Mouse (Mus musculus): ENCODE results near the gene Gm21976.

Gm21976 gene

DNA sequence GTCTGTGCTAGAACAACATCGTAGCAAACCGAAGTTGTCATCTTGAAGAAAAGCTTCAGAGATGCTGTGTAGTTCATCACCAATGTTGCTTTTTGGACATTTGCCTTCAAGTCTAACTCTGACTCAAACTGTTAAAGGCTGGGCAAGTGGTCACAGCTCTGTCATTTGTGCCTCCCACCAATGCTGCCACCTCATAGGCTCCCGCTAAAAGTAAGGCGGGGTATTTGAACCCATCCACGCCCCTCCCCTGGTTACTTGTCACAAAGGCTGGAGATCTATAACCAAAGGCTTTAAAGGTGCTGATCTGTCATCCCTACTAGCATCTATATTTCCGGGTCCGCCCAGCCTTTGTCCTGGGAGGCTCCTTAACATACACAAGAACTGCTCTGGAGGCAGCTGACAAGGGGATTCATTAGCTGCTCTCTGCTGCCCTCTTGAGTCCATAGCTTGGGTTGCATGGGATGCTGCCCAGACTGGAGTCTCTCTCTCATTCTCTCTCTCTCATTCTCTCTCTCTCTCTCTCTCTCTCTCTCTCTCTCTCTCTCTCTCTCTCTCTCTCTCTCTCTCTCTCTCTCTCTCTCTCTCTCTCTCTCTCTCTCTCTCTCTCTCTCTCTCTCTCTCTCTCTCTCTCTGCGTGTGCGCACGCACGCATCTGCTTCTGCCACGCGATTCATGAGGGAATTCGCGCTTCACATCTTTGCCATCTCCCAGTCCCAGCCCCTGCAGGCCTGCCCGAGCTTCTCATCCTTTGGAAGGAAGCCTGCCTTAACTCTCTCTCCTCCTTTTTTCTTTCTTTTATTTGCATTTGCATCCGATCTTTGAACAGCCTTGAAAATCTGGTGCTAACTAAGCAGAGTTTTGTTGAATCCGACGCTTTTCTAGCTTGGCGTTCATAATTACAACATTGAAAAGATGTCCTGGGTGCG is 19.4 kb downstream of the Gm21976 start:
- peak; percentile 70 for DNase-seq (ENCODE audit: low spot score)

- DNase-seq (ENCODE audit: low spot score): no peak
Measured at GRCm38 (mm10) chr13:98305257-98305656, 25.6 kb downstream of the Gm21976 start.

DNA sequence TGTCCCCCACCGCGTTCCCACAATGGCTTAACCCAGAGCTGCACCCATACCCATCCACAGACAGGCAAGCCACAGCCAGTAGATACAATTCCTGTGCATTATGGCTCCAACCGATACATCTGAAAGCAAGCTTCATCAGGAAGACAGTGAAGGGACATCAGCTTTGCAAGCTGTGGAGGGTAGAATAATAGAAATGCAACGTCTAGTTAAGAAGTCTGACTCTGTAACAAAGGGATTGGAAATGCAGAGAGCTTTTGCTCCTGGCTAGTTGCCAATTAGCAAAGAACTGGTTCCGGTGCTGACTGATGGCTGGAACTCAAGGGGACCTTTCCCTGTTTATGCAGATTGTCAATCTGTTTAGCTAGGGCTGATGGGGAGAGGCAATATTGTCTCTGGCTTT is 26.7 kb downstream of the Gm21976 start:
- DNase-seq (ENCODE audit: low spot score): no peak

DNA sequence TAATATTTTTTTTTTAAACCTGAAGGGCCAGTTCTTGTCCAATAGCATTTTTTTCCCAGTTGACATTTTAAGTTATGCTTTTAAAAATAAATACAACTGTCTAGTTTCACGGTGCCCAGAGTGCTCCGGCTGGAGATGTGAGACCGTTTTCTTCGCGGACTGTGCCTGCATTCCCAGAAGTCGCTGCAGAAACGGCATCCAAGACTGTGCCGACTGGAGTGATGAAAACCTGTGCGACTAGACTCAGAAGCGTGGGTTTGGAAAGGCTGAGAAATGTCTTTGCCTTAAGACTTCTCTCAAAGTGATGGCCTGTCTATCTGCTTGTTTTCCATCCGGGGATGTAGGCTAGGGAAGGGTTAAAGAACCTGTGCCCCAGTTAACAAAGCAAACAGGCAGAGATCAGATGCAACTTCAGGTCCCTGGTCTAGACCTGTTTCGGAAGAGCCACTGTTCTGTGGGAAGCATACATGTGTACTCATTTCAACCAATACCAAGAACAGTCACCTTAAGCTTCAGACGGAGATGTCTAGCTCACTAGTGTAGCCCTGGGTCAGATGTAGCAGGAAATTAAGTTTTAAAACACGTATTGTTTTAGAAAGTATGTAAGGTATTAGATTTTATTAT is 27.3 kb downstream of the Gm21976 start:
- no peak for DNase-seq (ENCODE audit: low spot score)

DNA sequence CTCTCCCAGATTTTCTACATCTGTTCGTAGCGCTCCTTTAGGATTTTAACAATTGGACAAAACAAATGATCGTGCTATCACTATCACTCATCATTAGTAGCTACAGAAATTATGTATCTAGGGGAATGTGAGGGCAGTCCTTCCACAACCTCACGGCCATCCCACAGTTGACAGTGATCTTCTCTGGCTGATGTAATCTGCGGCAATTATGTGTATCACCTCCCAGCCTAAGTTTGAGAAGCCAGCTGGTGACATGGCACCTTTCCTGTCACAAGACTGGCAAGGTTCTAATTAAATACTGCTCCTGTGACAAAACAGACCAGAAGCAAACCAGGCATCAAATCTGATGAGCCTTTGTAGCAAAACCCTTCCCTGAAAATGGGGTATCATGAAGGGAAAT is 28.3 kb downstream of the Gm21976 start:
- no peak for DNase-seq (ENCODE audit: low spot score)

GRCm38 (mm10) chr13:98308724-98309123 is 29.0 kb downstream of the Gm21976 start:
- no peak for DNase-seq (ENCODE audit: low spot score)

GRCm38 (mm10) chr13:98311597-98311996 is 31.9 kb downstream of the Gm21976 start:
- no peak for DNase-seq (ENCODE audit: low spot score)

GRCm38 (mm10) chr13:98313631-98314030 is 33.9 kb downstream of the Gm21976 start:
- no peak for DNase-seq (ENCODE audit: low spot score)

DNA sequence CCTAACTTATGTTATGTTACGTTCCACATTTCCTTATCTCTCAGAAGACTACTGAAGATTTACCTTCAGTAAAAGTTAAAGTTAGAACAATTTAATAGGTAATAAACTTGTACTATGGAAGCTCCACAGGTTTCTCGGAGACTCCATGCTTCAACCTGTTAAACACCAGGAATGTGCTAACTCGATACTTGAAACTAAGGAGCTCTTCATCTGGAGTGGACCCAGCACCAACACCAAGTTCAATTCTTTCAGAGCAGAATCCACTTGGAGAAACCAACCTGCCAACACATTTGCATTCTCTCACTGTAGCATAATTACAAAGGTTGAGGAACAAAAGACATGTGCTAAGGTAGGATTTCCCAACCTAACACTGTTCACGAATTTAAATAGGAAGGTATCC is 35.4 kb downstream of the Gm21976 start:
- no peak for DNase-seq (ENCODE audit: low spot score)

- DNase-seq (ENCODE audit: low spot score): no peak
Measured at GRCm38 (mm10) chr13:98316140-98316479, 36.4 kb downstream of the Gm21976 start.

DNA sequence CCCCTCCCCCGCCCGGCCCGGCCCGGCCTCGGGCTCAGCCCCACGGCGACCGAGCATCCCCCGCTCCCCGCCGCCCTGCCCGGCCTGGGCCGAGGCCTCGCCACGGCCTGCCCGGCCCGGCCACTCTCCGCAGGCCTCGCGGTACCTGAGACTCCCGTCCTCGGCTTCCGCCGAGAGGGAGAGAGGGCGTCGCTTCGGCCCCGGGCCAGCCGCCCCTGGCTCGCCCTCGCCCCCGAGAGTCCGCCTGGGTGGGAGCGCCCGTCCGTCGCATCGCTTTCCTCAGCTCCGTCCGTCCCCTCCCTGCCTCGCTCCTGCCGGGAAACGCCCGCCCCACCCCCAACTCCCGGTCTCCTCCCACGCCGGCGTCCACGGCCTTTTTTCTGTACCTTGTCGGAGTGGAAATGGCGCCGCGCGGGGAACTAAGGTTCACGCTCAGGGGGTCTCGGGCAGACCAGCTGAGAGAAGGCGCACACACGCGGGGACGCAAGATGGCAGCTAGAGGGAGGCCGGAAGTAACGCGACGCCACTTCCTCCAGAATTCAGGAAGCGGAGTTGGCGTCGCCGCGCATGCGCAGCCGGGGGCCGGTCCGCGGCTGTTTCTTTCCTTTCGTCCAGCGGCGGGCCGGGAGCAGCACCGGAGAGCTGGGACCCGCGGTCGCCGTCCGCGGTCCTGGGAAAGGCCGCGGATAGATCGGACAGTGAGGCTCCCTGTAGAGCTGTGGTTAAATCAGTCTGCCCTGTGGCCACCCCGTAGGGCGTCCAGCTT is 37.0 kb downstream of the Gm21976 start, which contains the start of gene Btf3:
Gene Btf3 (minus strand): TSS at position 527 of the 766 bp plus-strand sequence.
- peak; percentile 93 for DNase-seq (ENCODE audit: low spot score)

DNA sequence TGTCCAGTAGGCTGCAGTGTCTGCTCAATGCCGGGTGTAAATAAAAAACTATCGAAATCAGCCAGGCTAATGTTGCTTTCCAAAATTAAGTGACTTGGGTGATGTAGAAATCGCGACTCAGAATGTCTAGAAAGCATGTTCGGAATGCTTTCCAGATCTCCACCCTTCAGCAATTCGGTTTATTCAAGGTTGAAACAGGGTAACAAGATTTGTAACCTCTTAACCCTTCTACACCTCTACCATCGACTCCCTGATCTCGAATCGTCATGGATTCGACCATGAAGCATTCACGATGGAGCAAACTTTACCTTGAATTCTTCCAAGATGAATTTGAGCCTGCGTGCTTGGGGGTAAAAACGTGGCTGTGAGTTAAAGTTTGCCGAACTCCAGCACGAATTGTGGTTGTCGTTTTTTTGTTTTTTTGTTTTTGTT is 37.6 kb downstream of the Gm21976 start:
- DNase-seq (ENCODE audit: low spot score): no peak

DNA sequence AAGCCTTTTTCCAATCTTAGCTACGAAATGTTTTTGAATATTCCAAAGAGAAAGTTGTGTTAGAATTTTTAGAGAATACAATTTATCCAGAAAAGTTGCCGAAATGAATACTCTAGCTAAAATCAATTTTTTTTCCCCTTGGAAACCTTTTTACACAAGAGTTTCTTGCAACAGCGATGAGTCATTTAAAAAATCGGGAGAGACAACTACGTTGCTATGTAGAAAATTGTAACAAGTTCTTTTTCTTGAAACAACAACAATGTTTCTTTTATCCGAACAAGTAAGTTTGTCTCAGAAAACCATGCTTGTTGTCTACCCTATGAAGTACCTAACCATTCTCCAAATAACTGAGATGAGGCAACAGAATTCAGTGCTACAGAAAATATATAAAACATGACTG is 38.2 kb downstream of the Gm21976 start:
- no peak for DNase-seq (ENCODE audit: low spot score)

DNA sequence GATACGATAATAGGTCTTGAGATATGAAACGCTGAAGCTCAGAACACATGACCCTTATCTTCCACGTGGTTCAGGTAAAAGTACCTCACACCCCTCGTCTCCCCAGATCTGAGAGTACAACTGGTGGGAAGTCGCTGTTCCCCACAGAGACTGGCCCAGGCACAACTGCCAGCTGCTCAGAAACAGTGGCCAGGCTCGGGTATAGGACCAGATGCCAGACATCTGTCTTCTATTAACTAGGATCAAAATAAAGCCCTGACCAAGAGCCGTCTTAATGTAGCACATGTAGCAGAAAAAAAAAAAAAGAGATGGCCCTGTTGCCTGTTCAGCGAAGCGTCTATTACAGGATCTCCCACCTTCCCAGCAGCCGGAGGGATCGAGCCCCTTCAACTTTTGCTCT is 45.3 kb downstream of the Gm21976 start:
- no peak for DNase-seq (ENCODE audit: low spot score)

DNA sequence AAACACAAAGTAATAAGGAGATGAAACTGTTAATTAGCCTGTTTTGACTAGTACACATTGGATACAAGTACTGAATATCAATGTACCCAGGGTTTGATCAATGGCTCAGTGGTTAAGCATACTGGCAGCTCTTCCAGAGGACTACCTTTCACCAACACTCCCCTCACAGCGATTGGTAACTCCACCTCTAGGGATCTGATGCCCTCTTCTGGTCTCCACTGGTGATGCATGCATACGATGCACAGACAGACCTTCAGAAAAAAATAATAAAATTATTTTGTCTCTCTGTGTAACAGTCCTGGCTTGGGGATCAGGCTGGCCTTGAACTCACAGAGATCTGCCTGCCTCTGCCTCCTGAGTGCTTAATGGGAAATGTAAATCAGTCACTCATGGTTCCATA is 52.4 kb downstream of the Gm21976 start:
- DNase-seq (ENCODE audit: low spot score): peak; percentile 23

GRCm38 (mm10) chr13:98336205-98336604 is 56.5 kb downstream of the Gm21976 start:
- DNase-seq (ENCODE audit: low spot score): no peak

GRCm38 (mm10) chr13:98340506-98340905 is 60.8 kb downstream of the Gm21976 start:
- no peak for DNase-seq (ENCODE audit: low spot score)

DNA sequence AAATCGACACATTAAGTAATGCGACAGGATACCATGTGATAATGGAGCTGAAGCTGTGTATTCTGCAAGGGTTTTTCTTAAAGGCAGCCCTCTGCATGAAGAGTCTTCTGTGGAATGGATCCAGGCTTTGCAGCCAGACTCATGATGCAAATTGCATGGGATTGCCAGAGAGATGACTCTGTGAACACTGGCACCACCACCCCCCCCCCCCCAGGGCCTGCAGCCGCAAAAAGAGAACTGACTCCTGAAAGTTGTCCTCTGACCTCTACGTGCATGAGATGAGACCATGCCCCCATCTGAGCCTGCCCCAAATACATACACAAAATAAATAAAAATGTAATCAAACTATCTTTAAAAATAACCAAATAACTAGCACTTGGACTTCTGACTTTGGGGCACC is 69.8 kb downstream of the Gm21976 start:
- DNase-seq (ENCODE audit: low spot score): no peak

GRCm38 (mm10) chr13:98351527-98351926 is 71.8 kb downstream of the Gm21976 start:
- peak; percentile 13 for DNase-seq (ENCODE audit: low spot score)

DNA sequence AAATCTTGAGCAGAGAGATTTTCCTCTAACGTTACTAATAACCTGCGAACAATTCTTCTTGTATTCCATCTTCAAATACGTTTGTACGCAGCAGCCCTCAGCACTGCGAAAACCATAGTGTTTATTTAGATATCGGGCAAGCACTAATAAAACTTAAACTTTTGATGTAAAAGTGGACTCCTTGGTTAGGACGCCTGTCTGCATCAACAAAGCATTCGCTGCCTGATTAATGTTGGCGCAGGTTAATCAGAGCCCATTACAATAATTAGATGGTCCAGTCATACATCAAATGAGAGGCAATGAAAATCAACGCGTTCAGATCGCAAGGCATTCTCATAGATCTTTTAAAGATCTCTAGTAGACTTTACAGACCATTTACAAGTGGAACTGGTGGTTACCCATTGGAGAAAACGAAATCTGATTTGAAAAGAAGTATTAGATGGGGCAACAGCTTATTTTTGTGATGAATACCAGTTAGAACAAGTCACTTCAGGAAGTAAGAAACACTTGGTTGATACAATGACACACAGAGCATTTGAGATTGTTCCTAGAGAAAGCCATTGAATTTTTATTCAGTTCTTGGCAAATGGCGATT is 72.8 kb downstream of the Gm21976 start:
- no peak for DNase-seq (ENCODE audit: low spot score)

DNA sequence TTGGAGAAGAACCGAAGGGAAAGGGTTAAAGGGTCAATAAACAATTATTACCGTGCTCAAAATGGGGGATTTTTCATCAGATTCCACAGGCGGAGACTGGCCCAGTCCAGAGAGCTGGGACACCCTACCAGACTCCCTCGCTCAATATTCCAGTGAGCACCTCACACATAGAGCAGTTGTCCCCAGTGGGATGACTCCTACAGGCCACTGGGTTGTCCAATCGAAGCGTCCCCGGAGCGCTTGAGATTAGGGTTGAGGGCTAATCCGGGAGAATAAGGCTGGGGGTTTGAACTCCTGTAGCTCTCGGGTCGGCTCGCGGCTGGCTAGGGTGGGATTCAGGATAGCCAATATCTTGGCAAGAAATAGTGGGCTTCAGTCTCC is 74.0 kb downstream of the Gm21976 start:
- peak; percentile 7 for DNase-seq (ENCODE audit: low spot score)

- no peak for DNase-seq (ENCODE audit: low spot score)
Measured at GRCm38 (mm10) chr13:98354090-98354801, 74.6 kb downstream of the Gm21976 start, which contains the start of gene Foxd1. TSS of gene Foxd1 (plus strand) at chr13:98354242.

Measured in urinary bladder, postnatal 25 days (tissue).